8 mouse cellular contexts compared by ENCODE assay signal in the genomic region with DNA sequence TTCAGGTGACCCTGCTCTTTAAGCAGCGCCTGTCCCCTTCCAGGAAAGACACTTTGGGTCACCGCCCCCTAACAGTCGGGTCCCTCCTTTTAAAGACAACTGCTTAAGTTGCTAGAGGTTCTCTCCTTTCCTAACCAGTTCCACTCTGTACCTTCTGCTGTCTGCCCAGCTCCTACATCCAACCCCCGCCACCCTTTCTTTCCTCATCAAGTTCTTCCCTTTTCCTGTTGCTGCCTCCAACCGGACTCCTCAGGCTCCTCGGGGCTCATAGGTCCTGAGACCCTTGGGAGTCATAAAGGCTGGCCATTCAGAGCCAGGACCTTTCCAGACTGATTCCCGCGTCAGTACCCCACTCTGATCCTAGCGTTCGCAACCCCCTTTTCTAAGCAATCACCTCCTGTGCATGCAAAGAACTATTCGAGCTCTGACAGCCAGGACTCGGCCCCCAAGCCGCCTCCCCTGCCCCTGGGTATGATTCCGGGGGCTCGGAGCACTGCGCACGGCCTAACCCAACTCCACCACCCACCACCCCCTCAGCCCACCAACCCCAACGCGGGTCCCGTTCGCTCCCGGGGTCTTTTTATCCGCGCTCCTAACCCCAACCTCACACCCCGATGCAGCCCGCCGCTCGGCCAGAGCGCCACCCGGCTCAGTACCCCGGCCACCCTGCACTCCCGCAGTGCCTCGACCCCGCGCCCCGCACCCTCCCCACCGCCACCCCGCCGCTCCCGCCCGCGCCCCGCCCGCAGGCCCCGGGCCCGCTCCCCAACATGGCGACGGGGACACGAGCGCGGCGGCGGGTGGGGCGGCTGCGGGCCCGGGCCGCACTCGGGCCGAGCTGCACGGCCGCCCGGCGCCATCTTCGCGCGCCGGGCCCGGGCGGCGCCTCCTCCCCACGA. TPM values are rescaled to one million over a fixed set of nuclear protein-coding genes. Genes with fewer than 3 reads are reported as not detected.
DNase-seq lines count a peak whose midpoint lies in the region; ATAC-seq and TF ChIP-seq lines count a peak whose summit lies in the region.

No protein-coding gene starts in this region.

- peaks cover 26% of the 10 kb centered on the region for H3K79me2 ChIP-seq in MEL (ENCODE audit: control insufficient read depth, insufficient read depth, low read length, poor library complexity)

- under 1% methylated on average over 63 of the region's 71 CpGs for WGBS in forebrain, embryonic 12.5 days
- WGBS in lung, embryonic 16.5 days, result under 1% methylated on average over 41 of the region's 71 CpGs
- WGBS in olfactory bulb, adult 2 months, result 3% methylated on average over 65 of the region's 71 CpGs

- intact Hi-C loops in heart, postnatal 10 days (cut with DNase I), result no loop called here

- TF ChIP-seq POLR2A in MEL (IDR thresholded peaks at IDR 0.05; ENCODE audit: control insufficient read depth in 1 of 2, insufficient read depth in 1 of 2, low read depth in 1 of 2, low read length in 2 of 2, poor library complexity in 1 of 2), result no peak
- TF ChIP-seq POLR2A in olfactory bulb, adult 2 months (IDR thresholded peaks at IDR 0.05; ENCODE audit: insufficient read depth, low read depth, low read length), result no peak

- DNase-seq in MEL (ENCODE audit: low read depth, low spot score), result peak; percentile 72
- peak; percentile 34 for DNase-seq in c-Kit-positive CD71-positive TER-119-positive erythroid progenitor cells, embryonic 14.5 days (ENCODE audit: low spot score)
- DNase-seq in heart, postnatal 10 days, result peak; percentile 65
- peak; percentile 43 to 72 for DNase-seq in kidney, postnatal 25 days
- DNase-seq in thymus, postnatal 25 days, result peak; percentile 34

- TF ChIP-seq CTCF in MEL (IDR thresholded peaks at IDR 0.05 in 2 of 3, conservative IDR thresholded peaks at IDR 0.05 in 1 of 3; ENCODE audit: control insufficient read depth in 1 of 3, insufficient read depth in 1 of 3, low read depth in 2 of 3, low read length in 3 of 3, poor library complexity in 1 of 3, severe bottlenecking in 1 of 3), result no peak
- no peak for TF ChIP-seq CTCF in olfactory bulb, adult 2 months (IDR thresholded peaks at IDR 0.05; ENCODE audit: insufficient read depth, low read depth, low read length)

- H3K27ac ChIP-seq in MEL (ENCODE audit: control insufficient read depth, low read depth, low read length), result peak overlapping the region; percentile 59
- H3K27ac ChIP-seq in forebrain, embryonic 12.5 days, result peak overlapping the region; percentile 89
- peak overlapping the region; percentile 82 for H3K27ac ChIP-seq in lung, embryonic 16.5 days (ENCODE audit: low read length)
- peak overlapping the region; percentile 86 for H3K27ac ChIP-seq in olfactory bulb, adult 2 months (ENCODE audit: insufficient read depth, low read depth, low read length)

- H3K27me3 ChIP-seq in MEL (ENCODE audit: control insufficient read depth in 1 of 2, insufficient read depth in 2 of 2, low read length in 2 of 2), result no peaks in the 10 kb centered on the region
- H3K27me3 ChIP-seq in forebrain, embryonic 12.5 days, result no peaks in the 10 kb centered on the region
- H3K27me3 ChIP-seq in lung, embryonic 16.5 days (ENCODE audit: control insufficient read depth, insufficient read depth, low read depth, low read length), result no peaks in the 10 kb centered on the region

- ATAC-seq in forebrain, embryonic 12.5 days (ENCODE audit: low FRiP score), result peak; percentile 75
- peak; percentile 70 for ATAC-seq in lung, embryonic 16.5 days (ENCODE audit: low read depth)

- peak overlapping the region; percentile 88 for H3K4me2 ChIP-seq in forebrain, embryonic 12.5 days
- peak overlapping the region; percentile 68 for H3K4me2 ChIP-seq in lung, embryonic 16.5 days (ENCODE audit: low read depth, low read length)

- TF ChIP-seq RAD21 in MEL (IDR thresholded peaks at IDR 0.05; ENCODE audit: low read depth, low read length), result no peak

- H3K4me3 ChIP-seq in MEL (ENCODE audit: control insufficient read depth in 1 of 2, insufficient read depth in 1 of 2, low read depth in 2 of 2, low read length in 2 of 2), result peak overlapping the region; percentile 86 to 88
- H3K4me3 ChIP-seq in forebrain, embryonic 12.5 days (replicated peaks), result peak overlapping the region; percentile 95
- peak overlapping the region; percentile 89 for H3K4me3 ChIP-seq in lung, embryonic 16.5 days (ENCODE audit: low read length)
- H3K4me3 ChIP-seq in olfactory bulb, adult 2 months (ENCODE audit: insufficient read depth, low read depth, low read length), result peak overlapping the region; percentile 100

- H3K36me3 ChIP-seq in MEL (ENCODE audit: control insufficient read depth in 1 of 2, insufficient read depth in 2 of 2, low read length in 2 of 2), result peaks cover 0 to 5% of the 10 kb centered on the region in 2 experiments; a peak in 3 of 4 replicates
- H3K36me3 ChIP-seq in forebrain, embryonic 12.5 days (replicated peaks), result no peaks in the 10 kb centered on the region
- no peaks in the 10 kb centered on the region for H3K36me3 ChIP-seq in lung, embryonic 16.5 days (ENCODE audit: control insufficient read depth, insufficient read depth, low read length)

- no peaks in the 10 kb centered on the region for H3K9me3 ChIP-seq in MEL (replicated peaks; ENCODE audit: insufficient read depth, low read length)
- H3K9me3 ChIP-seq in forebrain, embryonic 12.5 days, result no peaks in the 10 kb centered on the region
- no peaks in the 10 kb centered on the region for H3K9me3 ChIP-seq in lung, embryonic 16.5 days (ENCODE audit: control insufficient read depth, low read length)

- no peak for TF ChIP-seq EP300 in MEL (IDR thresholded peaks at IDR 0.05; ENCODE audit: low read depth in 1 of 2, low read length in 2 of 2)

- peak overlapping the region; percentile 87 for H3K9ac ChIP-seq in MEL (ENCODE audit: control insufficient read depth, low read depth, low read length, poor library complexity, severe bottlenecking)
- peak overlapping the region; percentile 99 for H3K9ac ChIP-seq in forebrain, embryonic 12.5 days
- peak overlapping the region; percentile 97 for H3K9ac ChIP-seq in lung, embryonic 16.5 days (ENCODE audit: low read length)

- peaks cover 0 to 7% of the 10 kb centered on the region in 2 experiments; a peak in 2 of 4 replicates for H3K4me1 ChIP-seq in MEL (ENCODE audit: control insufficient read depth in 1 of 2, insufficient read depth in 2 of 2, low read length in 2 of 2)
- peaks cover 26% of the 10 kb centered on the region for H3K4me1 ChIP-seq in forebrain, embryonic 12.5 days
- H3K4me1 ChIP-seq in lung, embryonic 16.5 days (replicated peaks; ENCODE audit: control insufficient read depth, insufficient read depth, low read length), result peaks cover 8% of the 10 kb centered on the region
- H3K4me1 ChIP-seq in olfactory bulb, adult 2 months (ENCODE audit: control insufficient read depth, insufficient read depth, low read length), result 0 out of 2 replicates have a peak, but pooled peaks cover 3% of the 10 kb centered on the region

TF ChIP-seq in MEL, 35 proteins besides CTCF, POLR2A, EP300 and RAD21:
- TF ChIP-seq TBP (IDR thresholded peaks at IDR 0.05; ENCODE audit: low read depth, low read length), result no peak; the same call in 1 of the 2 replicates
- TF ChIP-seq HCFC1 (IDR thresholded peaks at IDR 0.05; ENCODE audit: low read depth, low read length), result 0 out of 2 replicates have a peak, but pooled peaks have one; percentile 13

RNA-seq across cellular contexts. Expression of a gene that starts 0.8 kb away (rescaled TPM):
- 4.0 and 5.2 TPM in 2 replicates for total RNA-seq in MEL (2012; rRNA removed)
- polyA plus RNA-seq in MEL (2012; ENCODE audit: insufficient read depth in 1 of 2, insufficient read length in 2 of 2, low read depth in 1 of 2, low replicate concordance in 2 of 2, missing spikeins in 1 of 2), result 10 to 100 TPM in 1 of 2 experiments, not detected in 1; 29.7 TPM
- polyA plus RNA-seq in forebrain, embryonic 12.5 days (2016; fragmentation: Nextera tagmentation; extraction: Ambion mirVana), result 37.8 and 38.3 TPM in 2 replicates
- total RNA-seq in heart, postnatal 10 days (2021), result 10 to 100 TPM; 40.5 to 40.7 TPM
- 16.5 and 18.0 TPM in 2 replicates for polyA plus RNA-seq in lung, embryonic 16.5 days (2015; fragmentation: Nextera tagmentation; extraction: Ambion mirVana)
- 44.1 TPM in 1 of 2 replicates, not detected in the other for polyA plus RNA-seq in olfactory bulb, adult 2 months (2012; ENCODE audit: insufficient read depth, insufficient read length, low replicate concordance, missing spikeins)

RNA-seq across cellular contexts. Expression of a gene that starts 44.8 kb away (rescaled TPM):
- total RNA-seq in MEL (2012; rRNA removed), result 2.9 and 5.4 TPM in 2 replicates
- 10 to 100 TPM in 1 of 2 experiments, not detected in 1; 11.0 TPM for polyA plus RNA-seq in MEL (2012; ENCODE audit: insufficient read depth in 1 of 2, insufficient read length in 2 of 2, low read depth in 1 of 2, low replicate concordance in 2 of 2, missing spikeins in 1 of 2)
- 22.5 and 22.9 TPM in 2 replicates for polyA plus RNA-seq in forebrain, embryonic 12.5 days (2016; fragmentation: Nextera tagmentation; extraction: Ambion mirVana)
- 10 to 100 TPM; 26.8 to 27.8 TPM for total RNA-seq in heart, postnatal 10 days (2021)
- polyA plus RNA-seq in lung, embryonic 16.5 days (2015; fragmentation: Nextera tagmentation; extraction: Ambion mirVana), result 11.0 and 13.6 TPM in 2 replicates
- not detected in 2 replicates for polyA plus RNA-seq in olfactory bulb, adult 2 months (2012; ENCODE audit: insufficient read depth, insufficient read length, low replicate concordance, missing spikeins)

RNA-seq across cellular contexts. Expression of a gene that starts 45.1 kb away (rescaled TPM):
- total RNA-seq in MEL (2012; rRNA removed), result 1.3 and 1.8 TPM in 2 replicates
- polyA plus RNA-seq in MEL (2012; ENCODE audit: insufficient read depth in 1 of 2, insufficient read length in 2 of 2, low read depth in 1 of 2, low replicate concordance in 2 of 2, missing spikeins in 1 of 2), result 1 to 10 TPM in 1 of 2 experiments, not detected in 1; 2.1 TPM
- polyA plus RNA-seq in forebrain, embryonic 12.5 days (2016; fragmentation: Nextera tagmentation; extraction: Ambion mirVana), result 27.5 and 32.1 TPM in 2 replicates
- total RNA-seq in heart, postnatal 10 days (2021), result 1 to 10 TPM in 1 of 2 experiments, under 1 TPM in 1; 0.98 to 1.8 TPM
- polyA plus RNA-seq in lung, embryonic 16.5 days (2015; fragmentation: Nextera tagmentation; extraction: Ambion mirVana), result 3.5 TPM in 2 replicates
- polyA plus RNA-seq in olfactory bulb, adult 2 months (2012; ENCODE audit: insufficient read depth, insufficient read length, low replicate concordance, missing spikeins), result not detected in 2 replicates

Comparison
In these comparisons a context has a peak if more than half of its experiments do, and no peak if none do; other contexts are left out.
1. Peak in every context shown above with its lines: DNase-seq, ATAC-seq, H3K4me3 ChIP-seq and H3K27ac ChIP-seq.